Mouse (Mus musculus) splenic B cell, adult 2 months (primary cell): ENCODE data around the gene Gtf2ird1.

ENCODE experiments used
- DNase-seq: peaks from one replicate; pipeline ENCODE4 v3.0.0-alpha.2; 2011; ENCODE audit warnings: low read depth, low spot score
- H3K27me3 ChIP-seq: 2 replicates; pipeline ENCODE4 v1.6.1; 2012; ENCODE audit warnings: mild to moderate bottlenecking, low read length, moderate library complexity, mixed read lengths; ENCODE audit not compliant: control insufficient read depth, poor library complexity, insufficient read depth, severe bottlenecking
- H3K36me3 ChIP-seq: 2 replicates; pipeline ENCODE4 v1.6.1; 2012; ENCODE audit warnings: mild to moderate bottlenecking, low read length, moderate library complexity, mixed read lengths; ENCODE audit not compliant: control insufficient read depth, poor library complexity, insufficient read depth, severe bottlenecking

The Gtf2ird1 gene

GRCm38 (mm10) chr5:134442066-134442465 is 14.4 kb downstream of the Gtf2ird1 start:
- H3K36me3 ChIP-seq, result no peaks in the 10 kb centered on the region
- no peaks in the 10 kb centered on the region for H3K27me3 ChIP-seq

DNA sequence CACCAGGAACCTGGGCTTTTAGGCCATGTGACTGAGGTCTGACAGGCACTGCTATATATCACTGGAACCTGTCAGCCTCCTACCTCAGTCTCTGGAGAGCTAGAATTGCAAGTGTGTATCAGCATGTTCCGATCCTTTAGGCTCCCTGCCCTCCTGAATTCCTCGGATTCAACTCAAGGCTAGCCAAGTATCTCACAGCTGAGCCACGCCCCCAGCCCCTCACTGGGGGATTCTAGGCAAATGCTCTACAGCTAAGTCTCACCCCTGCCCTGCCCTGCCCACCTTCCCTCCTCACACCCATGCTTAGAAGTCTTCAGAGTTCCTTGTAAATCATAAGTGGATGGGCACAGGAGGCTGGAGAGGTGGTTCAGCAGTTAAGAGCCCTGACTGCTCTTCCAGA is 15.4 kb downstream of the Gtf2ird1 start:
- no peaks in the 10 kb centered on the region for H3K27me3 ChIP-seq
- H3K36me3 ChIP-seq, result no peaks in the 10 kb centered on the region
- no peak for DNase-seq

More at GRCm38 (mm10) chr5:134442066-134442465, 14.4 kb downstream of the Gtf2ird1 start:
- DNase-seq, result no peak

GRCm38 (mm10) chr5:134440098-134440497 is 16.4 kb downstream of the Gtf2ird1 start:
- Histone ChIP-seq H3K27me3 (no peaks in the 10 kb centered on the region; the same call in 1 of the 2 replicates), H3K36me3 (no peaks in the 10 kb centered on the region)
- DNase-seq, result no peak

- Histone ChIP-seq H3K27me3 (no peaks in the 10 kb centered on the region; the same call in 1 of the 2 replicates), H3K36me3 (no peaks in the 10 kb centered on the region)
- no peak for DNase-seq
Observed at GRCm38 (mm10) chr5:134439481-134439880, 17.0 kb downstream of the Gtf2ird1 start.

DNA sequence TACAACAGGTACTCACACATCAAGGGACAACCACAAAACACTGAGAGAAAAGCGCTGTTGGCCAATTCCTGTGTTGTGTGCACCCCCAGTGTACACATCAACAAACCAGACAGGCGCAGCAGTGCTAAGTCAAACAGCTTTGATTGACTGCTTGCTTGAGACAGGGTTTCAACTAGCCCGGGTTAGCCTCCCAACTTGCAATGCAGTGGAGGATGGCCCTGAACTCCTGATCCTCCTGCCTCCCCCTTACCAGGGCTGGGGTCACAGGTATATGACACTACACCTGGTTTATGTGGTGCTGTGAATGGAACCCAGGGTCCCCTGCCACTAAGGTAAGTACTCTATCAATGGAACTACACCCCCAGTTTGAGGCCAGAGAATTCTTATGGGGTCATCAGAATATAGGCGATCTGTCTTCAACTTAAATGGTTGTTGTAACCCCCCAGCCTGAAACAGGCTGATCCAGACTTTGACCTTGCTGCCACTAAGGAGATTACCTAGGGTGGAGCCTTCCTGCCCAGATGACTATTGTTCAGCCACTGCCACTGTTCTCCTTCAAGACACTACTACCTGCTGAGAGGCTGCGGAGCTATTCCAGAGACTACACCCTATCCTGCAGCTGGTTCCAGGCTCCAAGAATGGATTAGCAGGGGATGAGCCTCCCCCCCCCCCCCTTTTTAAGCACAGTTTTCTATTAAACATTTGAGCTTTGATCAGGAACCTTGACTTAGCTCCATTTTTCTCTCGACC is 17.7 kb downstream of the Gtf2ird1 start:
- no peaks in the 10 kb centered on the region for H3K36me3 ChIP-seq
- H3K27me3 ChIP-seq, result no peaks in the 10 kb centered on the region; the same call in 1 of the 2 replicates
- DNase-seq, result no peak

GRCm38 (mm10) chr5:134437459-134437827 is 19.1 kb downstream of the Gtf2ird1 start:
- peak; percentile 5 for DNase-seq
- Histone ChIP-seq H3K27me3 (no peaks in the 10 kb centered on the region; the same call in 1 of the 2 replicates), H3K36me3 (no peaks in the 10 kb centered on the region)

- no peaks in the 10 kb centered on the region; the same call in 1 of the 2 replicates for H3K27me3 ChIP-seq
- H3K36me3 ChIP-seq, result no peaks in the 10 kb centered on the region
- DNase-seq, result no peak
Observed at GRCm38 (mm10) chr5:134436782-134437458, 19.6 kb downstream of the Gtf2ird1 start.

- no peak for DNase-seq
- Histone ChIP-seq H3K27me3 (no peaks in the 10 kb centered on the region; the same call in 1 of the 2 replicates), H3K36me3 (no peaks in the 10 kb centered on the region)
Observed at GRCm38 (mm10) chr5:134435836-134436331, 20.6 kb downstream of the Gtf2ird1 start.

- H3K27me3 ChIP-seq, result no peaks in the 10 kb centered on the region; the same call in 1 of the 2 replicates
- H3K36me3 ChIP-seq, result no peaks in the 10 kb centered on the region
- DNase-seq, result no peak
Observed at GRCm38 (mm10) chr5:134433137-134433536, 23.4 kb downstream of the Gtf2ird1 start.

- Histone ChIP-seq H3K27me3 (no peaks in the 10 kb centered on the region), H3K36me3 (no peaks in the 10 kb centered on the region)
- no peak for DNase-seq
Observed at GRCm38 (mm10) chr5:134430087-134430486, 26.4 kb downstream of the Gtf2ird1 start.

DNA sequence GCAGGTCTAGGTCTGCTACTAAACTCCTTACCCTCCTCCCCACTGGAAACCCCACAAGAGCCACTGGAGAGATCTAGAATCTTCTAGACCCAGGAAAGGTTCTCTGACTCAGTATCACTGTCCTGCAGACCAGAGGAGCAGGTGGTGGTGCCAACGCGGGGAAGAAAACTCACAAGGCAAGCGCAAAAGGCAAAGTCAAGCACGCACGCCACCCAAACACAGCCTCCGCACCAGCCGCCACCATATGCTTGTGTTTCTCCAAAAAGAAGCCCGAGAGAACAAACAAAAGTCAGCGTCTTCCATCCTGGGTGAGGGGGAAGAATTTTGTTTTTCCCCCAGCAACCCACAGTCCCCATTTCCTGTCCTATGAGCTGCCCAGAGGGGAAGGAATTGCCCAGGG is 28.9 kb downstream of the Gtf2ird1 start:
- Histone ChIP-seq H3K36me3 (no peaks in the 10 kb centered on the region), H3K27me3 (no peaks in the 10 kb centered on the region)
- no peak for DNase-seq

DNA sequence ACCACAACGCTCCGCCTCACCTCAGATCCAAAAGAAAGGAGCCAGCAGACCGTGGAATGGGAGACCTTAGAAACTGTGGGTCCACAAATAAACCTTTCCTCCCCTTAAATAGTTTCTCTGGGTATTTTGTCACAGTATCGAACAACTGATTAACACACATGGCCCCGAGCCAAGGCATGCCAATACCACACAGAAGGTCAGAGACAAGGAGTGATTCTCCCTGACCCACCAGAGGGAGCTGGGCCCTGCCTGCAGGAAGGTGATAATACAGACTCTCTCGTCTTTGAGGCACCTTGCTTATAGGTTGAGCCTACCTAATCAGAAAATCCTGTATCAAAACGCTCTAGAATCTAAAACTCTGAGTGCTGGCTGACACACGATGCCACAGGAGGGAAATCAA is 30.9 kb downstream of the Gtf2ird1 start:
- Histone ChIP-seq H3K27me3 (no peaks in the 10 kb centered on the region), H3K36me3 (no peaks in the 10 kb centered on the region)
- DNase-seq, result no peak

- no peaks in the 10 kb centered on the region for H3K27me3 ChIP-seq
- DNase-seq, result no peak
Observed at GRCm38 (mm10) chr5:134423930-134424329, 32.6 kb downstream of the Gtf2ird1 start.

DNA sequence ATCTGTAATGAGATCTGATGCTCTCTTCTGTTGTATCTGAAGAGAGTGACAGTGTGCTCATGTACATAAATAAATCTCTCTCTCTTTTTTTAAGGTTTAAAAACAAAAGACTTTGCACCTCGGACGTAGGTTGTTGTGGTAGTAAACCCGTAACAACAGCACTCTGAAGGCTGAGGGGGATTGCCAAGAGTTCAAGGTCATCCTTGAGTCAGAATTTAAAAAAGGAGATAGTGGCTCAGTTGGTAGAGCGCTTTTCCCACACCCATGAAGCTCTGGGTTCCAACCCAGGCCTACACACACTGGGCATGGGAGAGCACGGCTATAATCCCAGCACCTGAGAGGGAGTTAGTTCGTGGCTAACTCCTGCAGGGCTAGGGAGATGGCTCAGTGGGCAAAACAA is 33.1 kb downstream of the Gtf2ird1 start:
- no peak for DNase-seq
- H3K36me3 ChIP-seq, result no peaks in the 10 kb centered on the region
- no peaks in the 10 kb centered on the region for H3K27me3 ChIP-seq

More at GRCm38 (mm10) chr5:134423930-134424329, 32.6 kb downstream of the Gtf2ird1 start:
- H3K36me3 ChIP-seq, result no peaks in the 10 kb centered on the region

- DNase-seq, result no peak
- no peaks in the 10 kb centered on the region for H3K27me3 ChIP-seq
- H3K36me3 ChIP-seq, result no peaks in the 10 kb centered on the region
Observed at GRCm38 (mm10) chr5:134422265-134422925, 34.1 kb downstream of the Gtf2ird1 start.
